Mouse (Mus musculus): ENCODE measurements around the gene Nusap1.
"Not testable (repeated sequence)": the region's sequence is repeated elsewhere in the genome, so short reads cannot be mapped to it uniquely, and the experiment has no call there.

Nusap1 gene

GRCm38 (mm10) chr2:119618199-119618982, at the start of gene Nusap1, which contains the start of gene Oip5:
Gene Nusap1 (plus strand): TSS chr2:119618298.
Gene Oip5 (minus strand): TSS chr2:119618469.
- DNase-seq (ENCODE audit: low spot score) = peak; percentile 68

DNA sequence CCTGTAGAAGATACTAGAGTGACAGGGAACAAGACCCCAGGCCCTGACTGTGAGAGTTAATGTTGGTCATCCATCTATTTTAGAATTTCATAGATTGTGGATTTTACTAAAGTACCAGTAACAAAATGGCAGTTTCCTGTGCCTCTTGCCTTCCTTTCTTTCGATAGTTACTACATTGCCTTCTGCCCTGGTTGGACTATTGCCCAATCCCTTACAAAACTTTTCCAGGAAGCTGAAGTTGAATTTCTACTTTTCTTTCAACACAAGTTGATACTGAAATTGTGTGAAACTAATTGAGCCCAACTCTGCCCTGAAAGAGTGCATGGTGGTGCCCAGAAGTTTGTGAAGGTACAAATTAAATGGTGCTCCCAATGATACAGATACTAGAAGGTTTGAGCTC, 45.6 kb upstream of the Nusap1 start:
- no peak for DNase-seq (ENCODE audit: low spot score)

GRCm38 (mm10) chr2:119581571-119581970, 36.5 kb upstream of the Nusap1 start:
- DNase-seq (ENCODE audit: low spot score) = no peak

DNA sequence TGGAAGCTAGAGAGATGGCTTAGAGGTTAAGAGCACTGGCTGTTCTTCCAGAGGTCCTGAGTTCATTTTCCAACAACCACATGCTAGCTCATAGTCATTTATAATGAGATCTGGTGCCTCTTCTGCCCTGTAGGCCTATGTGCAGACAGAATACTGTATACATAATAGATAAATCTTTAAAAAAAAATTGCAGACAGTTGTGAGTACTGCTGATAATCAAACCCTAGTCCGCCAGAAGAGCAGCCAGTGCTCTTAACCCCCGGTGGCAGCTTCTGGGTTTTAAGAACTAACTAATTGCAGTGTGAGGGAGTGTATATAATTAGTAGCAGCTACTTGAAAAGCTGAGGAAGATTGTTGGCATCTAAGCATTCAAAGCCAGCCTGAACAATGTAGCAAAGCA, 34.7 kb upstream of the Nusap1 start:
- DNase-seq (ENCODE audit: low spot score) = no peak

GRCm38 (mm10) chr2:119584282-119584681, 33.8 kb upstream of the Nusap1 start:
- no peak for DNase-seq (ENCODE audit: low spot score)

- DNase-seq (ENCODE audit: low spot score) = peak; percentile 9
Measured at GRCm38 (mm10) chr2:119587383-119587782, 30.7 kb upstream of the Nusap1 start.

GRCm38 (mm10) chr2:119591247-119591646, 26.9 kb upstream of the Nusap1 start:
- DNase-seq (ENCODE audit: low spot score) = no peak

GRCm38 (mm10) chr2:119593765-119594112, 24.4 kb upstream of the Nusap1 start:
- DNase-seq (ENCODE audit: low spot score) = no peak

DNA sequence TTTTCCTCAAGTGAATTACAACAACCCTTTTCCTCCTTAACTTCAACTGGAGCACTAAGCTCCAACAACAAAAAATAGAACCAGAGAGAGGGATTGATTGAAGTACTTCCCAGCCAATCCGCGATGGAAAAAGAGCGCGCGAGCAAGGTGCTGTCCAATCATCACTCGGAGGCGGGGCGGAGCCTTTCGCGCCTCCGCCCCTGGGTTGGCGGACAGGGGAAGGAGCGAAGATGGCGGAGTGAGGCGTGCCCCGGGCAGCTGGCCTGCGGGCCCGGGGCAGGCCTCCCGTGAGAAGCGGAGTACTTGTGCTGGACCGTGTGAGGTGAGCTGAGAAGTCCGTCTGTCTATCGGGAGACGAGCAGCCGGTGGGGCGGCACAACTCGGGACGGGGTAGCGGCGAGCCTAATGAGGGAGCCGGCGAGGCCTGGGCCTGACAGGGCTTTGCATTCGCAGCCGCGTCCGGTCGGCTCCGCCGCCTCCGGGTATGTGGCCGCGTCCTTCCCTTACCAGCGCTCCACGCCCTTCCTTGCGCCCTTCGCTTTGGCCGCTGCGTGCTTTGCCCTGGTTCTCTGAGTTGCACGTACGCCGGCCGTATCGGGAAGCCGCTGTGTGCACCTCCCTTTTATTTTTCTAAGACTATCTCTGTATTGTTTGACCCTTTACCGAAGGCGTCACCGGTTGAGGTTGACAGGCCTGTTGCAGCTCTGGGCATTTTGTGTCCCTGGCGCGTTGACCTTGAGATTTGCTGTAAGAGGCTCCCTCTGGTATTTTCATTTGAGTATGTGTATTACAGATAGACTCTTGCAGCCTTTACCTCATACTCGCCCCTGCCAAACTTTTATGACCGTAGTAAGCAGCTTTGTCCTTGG, 23.8 kb upstream of the Nusap1 start:
- DNase-seq (ENCODE audit: low spot score) = peak; percentile 88

DNA sequence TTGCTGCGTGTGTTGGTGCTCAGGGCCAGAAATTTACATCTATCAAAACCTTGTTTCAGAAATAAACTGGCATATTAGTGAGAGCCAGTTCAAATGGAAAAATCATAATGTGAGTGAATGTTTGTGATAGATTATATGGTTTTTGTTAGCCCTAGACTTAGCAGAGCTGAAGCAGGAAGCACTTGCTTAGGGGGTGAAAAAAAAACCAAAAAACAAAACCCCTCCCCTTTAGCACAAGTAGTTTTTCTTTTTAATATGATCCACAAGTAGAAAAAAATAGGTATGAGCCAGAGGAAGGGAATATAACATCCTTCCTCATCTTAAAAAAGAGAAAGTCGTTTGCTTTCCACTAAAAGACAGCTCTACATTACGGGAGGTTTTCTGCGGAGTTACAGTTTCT, 22.8 kb upstream of the Nusap1 start:
- no peak for DNase-seq (ENCODE audit: low spot score)

DNA sequence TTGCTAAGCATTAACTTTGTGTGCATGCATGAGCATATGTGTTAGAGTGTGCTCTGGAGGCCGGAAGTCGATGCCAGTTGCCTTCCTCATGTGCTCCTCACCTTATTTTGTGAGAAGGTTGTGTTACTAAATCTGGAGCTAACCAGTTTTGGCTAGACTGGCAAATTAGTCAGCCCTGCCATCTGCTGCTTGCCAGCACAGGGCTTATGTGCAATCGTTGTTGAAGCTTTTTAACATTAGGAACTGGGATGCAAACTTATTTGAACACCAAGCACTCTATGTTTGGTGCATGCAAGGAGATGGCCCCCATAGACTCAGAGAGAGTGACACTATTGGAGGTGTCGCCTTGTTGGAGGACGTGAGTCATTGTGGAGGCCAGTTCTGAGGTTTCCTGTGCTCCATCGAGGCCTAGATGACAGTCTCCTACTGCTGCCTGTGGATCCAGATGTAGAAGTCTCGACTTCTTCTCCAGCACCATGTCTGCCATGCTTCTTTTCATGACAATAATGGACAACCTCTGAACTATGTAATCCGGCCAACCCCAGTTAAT, 21.2 kb upstream of the Nusap1 start:
- DNase-seq (ENCODE audit: low spot score) = no peak

DNA sequence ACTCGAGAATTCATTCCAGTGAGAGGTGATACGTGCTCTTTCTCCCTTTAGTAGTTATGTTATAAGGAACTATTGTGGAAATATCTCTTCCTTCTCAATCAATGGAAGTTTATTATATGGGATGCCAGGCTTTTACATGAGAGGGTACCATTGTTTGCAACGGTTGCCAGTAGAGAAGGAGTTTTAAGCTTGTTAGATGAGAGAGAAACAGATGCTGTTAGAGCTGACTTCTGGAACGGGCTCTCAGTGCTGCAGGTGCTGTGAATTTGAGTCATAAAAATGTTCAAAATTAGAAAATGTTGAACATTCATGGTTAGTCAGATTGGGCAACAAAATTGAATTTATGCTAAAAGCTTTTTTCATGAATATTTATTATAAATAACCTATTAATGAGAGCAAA, 17.1 kb upstream of the Nusap1 start:
- DNase-seq (ENCODE audit: low spot score) = no peak

- DNase-seq (ENCODE audit: low spot score) = not testable (repeated sequence)
Measured at GRCm38 (mm10) chr2:119601575-119601974, 16.5 kb upstream of the Nusap1 start.

- DNase-seq (ENCODE audit: low spot score) = no peak
Measured at GRCm38 (mm10) chr2:119602488-119602887, 15.6 kb upstream of the Nusap1 start.

GRCm38 (mm10) chr2:119603909-119604308, 14.2 kb upstream of the Nusap1 start:
- no peak for DNase-seq (ENCODE audit: low spot score)

DNA sequence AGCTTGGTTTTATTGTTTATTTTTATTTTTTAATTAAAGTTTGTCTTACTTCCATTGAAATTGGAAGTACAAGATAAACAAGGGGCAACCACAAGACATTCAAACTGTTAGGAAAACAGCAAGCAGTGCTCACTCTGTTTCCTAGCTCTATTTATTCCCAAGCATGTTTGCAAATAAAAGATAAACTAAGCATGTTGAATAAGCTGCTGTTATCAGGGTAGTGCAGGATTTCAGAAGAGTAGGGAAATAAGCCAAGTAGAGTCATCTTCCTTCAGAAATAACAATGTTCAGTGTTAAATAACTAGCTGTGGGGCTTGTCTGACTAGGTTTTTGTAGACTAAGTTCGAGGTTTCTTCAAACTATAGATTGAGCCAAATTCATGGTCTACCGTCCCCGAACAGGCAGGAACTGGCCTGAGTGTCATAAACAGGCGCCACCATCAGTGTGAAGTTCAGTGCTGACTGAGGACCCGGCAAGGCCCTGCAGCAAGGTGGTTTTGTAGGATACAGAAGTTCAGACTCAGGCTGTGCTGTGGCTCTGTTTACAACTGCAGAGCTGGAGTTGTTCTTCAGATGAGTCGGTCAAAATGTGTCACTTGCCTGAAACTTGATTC, 12.6 kb upstream of the Nusap1 start:
- no peak for DNase-seq (ENCODE audit: low spot score)

GRCm38 (mm10) chr2:119607023-119607422, 11.1 kb upstream of the Nusap1 start:
- no peak for DNase-seq (ENCODE audit: low spot score)

- no peak for DNase-seq (ENCODE audit: low spot score)
Measured at GRCm38 (mm10) chr2:119617841-119618198, 278 bp upstream of the Nusap1 start.

GRCm38 (mm10) chr2:119619002-119619401, 904 bp downstream of the Nusap1 start:
- DNase-seq (ENCODE audit: low spot score) = not testable (repeated sequence)

DNA sequence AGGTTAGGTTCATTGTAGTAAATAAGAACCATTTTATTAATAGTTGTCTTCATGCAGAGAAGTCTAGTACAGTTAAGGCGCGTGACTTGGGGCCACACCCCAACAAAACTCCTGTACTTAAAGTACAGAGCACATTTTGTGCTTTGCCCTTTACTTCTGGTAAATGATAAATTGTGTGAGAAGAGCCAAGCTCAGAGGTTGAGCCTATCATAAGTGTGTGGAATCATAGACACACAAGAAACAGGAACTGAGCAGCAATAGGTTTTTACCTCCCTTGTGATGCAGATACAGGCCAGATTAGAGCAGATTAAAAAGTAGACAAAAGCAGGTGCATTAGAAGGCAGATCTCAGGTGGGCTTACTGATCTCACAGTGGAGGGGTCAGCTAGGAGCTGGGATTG, 3.2 kb downstream of the Nusap1 start:
- DNase-seq (ENCODE audit: low spot score) = no peak

GRCm38 (mm10) chr2:119636781-119637180, 18.7 kb downstream of the Nusap1 start:
- no peak for DNase-seq (ENCODE audit: low spot score)

DNA sequence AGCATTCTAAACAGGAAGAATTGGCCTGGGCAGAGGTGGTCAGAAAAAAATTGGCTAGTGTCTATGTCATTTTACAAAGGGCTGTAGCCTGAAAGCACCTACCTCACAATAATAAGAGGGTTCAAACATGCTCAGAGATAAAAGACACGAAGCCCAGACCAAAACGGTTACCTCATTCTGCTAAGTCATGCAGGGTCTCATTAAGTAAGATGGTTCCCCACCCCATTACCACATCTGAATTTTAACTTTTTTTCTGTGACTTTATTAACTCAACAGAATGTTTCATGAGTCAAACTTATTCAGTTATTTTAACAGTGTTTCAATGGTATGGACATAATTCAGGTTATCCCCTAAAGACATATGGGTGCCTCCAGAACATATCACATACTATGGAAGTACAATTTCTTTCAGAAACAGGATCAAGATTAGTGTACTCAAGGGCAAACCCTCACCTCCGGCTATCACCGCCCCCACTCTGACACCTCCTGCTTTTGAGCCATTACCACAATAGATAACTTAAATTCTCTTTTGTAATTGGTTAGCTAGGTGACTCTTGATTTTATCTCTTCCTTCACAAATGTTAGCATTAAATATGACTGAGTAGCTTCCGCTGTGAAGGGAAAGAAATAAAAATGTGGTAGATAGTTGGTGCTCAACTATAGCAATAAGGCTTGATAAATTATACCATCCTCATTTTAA, 23.3 kb downstream of the Nusap1 start:
- no peak for DNase-seq (ENCODE audit: low spot score)
